Mouse (Mus musculus): ENCODE data around the gene Cnbd2. TPM values are rescaled to one million over a fixed set of nuclear protein-coding genes. Genes with fewer than 3 reads are reported as not detected.
A peak's percentile ranks its signal among the peaks of the same experiment; 100 is the strongest.
"Not testable (repeated sequence)": the region's sequence is repeated elsewhere in the genome, so short reads cannot be mapped to it uniquely, and the experiment has no call there.

Cnbd2 gene
- polyA plus RNA-seq, 1 experiment, result 5.9 TPM

DNA sequence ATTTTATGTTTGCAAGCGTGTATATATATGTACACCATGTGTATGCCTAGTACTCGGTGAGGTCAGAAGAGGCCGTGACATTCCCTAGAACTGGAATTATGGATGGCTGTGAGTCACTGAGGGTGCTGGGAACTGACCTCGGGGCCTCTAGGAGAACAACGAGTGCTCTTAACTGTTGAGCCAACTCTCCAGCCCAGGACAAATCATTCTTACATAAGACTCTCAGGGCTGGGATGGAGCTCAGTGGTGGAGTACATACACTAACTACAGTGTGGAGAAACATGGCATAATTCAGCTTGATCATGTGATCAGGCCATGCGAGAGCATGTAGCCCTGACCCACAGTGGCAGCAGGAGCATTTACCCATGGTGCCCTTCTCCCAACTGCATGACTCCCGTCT is 85.9 kb downstream of the Cnbd2 start:
- Histone ChIP-seq H3K4me3 (ENCODE audit: insufficient read depth, low read length) (no peak overlapping the region), H3K4me1 (ENCODE audit: control insufficient read depth, insufficient read depth, low read length) (peaks cover 7% of the 10 kb centered on the region; the same call in 1 of the 2 replicates), H3K27ac (ENCODE audit: insufficient read depth, low read depth, low read length) (no peak overlapping the region)
- no peak for TF ChIP-seq CTCF (IDR thresholded peaks at IDR 0.05; ENCODE audit: low read depth, low read length)
- no peak for TF ChIP-seq POLR2A (IDR thresholded peaks at IDR 0.05; ENCODE audit: borderline replicate concordance, low read depth, low read length)

DNA sequence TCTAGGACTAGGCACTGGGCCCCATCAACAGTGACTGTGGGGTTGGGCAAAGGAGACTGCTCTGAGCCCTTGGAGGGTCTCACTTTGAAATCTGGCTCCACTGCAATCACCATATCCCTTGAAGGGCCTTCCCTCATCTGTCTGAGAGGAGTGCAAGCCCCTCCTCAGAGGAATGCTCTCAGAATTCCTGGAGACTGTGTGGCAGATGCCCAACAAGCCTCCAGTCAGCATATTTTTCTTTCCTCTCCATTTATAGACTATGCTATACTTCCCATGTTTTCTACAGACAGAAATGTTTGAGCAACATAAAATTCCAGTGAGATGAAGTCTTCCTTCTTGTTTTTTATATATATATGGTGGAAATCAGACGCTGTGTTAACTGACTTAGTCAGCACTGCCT is 87.4 kb downstream of the Cnbd2 start:
- TF ChIP-seq CTCF (IDR thresholded peaks at IDR 0.05; ENCODE audit: low read depth, low read length) (no peak), POLR2A (IDR thresholded peaks at IDR 0.05; ENCODE audit: borderline replicate concordance, low read depth, low read length) (no peak)
- Histone ChIP-seq H3K27ac (ENCODE audit: insufficient read depth, low read depth, low read length) (no peak overlapping the region), H3K4me1 (ENCODE audit: control insufficient read depth, insufficient read depth, low read length) (0 out of 2 replicates have a peak, but pooled peaks cover 3% of the 10 kb centered on the region), H3K4me3 (ENCODE audit: insufficient read depth, low read length) (no peak overlapping the region)

DNA sequence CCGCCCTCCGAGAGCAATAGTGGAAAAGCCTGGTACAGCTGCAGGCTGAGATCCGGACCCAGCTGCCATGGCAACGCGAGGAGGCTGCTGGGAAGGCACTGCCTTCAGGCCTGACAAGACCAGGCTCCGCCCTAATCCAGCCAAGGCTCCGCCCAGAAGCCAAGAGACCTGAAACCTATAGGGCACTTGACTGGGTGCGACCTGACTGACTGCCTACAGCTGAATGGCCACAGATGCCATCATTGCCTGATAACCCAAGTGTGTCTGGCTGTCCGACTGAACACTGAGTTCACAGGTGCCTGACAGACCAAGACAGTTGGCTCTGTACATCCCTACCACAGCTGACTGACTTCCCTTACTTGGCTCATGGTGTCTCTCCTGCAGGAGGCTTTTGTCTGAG is 89.2 kb downstream of the Cnbd2 start:
- TF ChIP-seq CTCF (IDR thresholded peaks at IDR 0.05; ENCODE audit: low read depth, low read length) (no peak), POLR2A (IDR thresholded peaks at IDR 0.05; ENCODE audit: borderline replicate concordance, low read depth, low read length) (no peak)
- Histone ChIP-seq H3K4me1 (ENCODE audit: control insufficient read depth, insufficient read depth, low read length) (no peaks in the 10 kb centered on the region), H3K27ac (ENCODE audit: insufficient read depth, low read depth, low read length) (no peak overlapping the region), H3K4me3 (ENCODE audit: insufficient read depth, low read length) (no peak overlapping the region)

DNA sequence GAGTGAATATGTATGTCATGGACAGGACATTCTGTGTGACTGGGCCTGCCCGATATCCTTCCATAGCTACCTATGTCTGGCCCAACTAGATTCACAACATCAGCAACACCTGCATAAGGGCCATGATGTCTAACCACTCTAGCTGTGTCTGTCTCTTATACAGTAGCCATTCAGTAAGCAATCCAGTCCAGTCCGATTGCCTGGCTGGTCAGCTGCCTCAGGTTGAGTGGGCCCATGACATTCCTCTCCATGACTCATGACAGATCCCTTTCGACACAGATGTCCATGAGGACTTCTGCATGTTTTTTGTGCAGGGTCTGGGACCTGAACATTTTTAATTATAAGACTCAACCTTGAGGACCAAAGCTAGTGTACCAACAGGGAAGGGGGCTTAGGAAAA is 89.9 kb downstream of the Cnbd2 start:
- no peak for TF ChIP-seq POLR2A (IDR thresholded peaks at IDR 0.05; ENCODE audit: borderline replicate concordance, low read depth, low read length)
- no peak for TF ChIP-seq CTCF (IDR thresholded peaks at IDR 0.05; ENCODE audit: low read depth, low read length)
- no peak overlapping the region for H3K27ac ChIP-seq (ENCODE audit: insufficient read depth, low read depth, low read length)
- no peak overlapping the region for H3K4me3 ChIP-seq (ENCODE audit: insufficient read depth, low read length)
- H3K4me1 ChIP-seq (ENCODE audit: control insufficient read depth, insufficient read depth, low read length), result no peaks in the 10 kb centered on the region

DNA sequence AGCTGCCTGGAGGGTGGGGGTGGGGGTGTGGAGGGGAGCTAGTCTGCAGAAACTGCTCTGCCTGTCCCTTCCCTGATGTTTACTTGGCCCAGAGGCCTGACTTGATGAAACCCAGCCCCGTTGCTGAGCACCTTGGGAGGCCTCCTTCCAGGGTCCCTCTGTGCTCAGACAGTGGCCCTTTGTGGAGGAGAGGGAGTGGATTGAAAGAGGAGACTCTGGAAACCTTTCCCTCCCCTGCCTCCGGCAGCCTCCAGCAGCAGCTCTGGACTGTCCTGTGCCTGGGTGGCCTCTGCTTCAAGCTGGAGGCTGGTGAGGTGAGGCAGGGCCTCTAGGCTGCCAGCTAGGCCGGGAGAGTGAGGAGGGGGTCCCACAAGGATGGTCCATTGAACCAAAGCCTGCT is 94.9 kb downstream of the Cnbd2 start:
- H3K4me3 ChIP-seq (ENCODE audit: insufficient read depth, low read length), result no peak overlapping the region
- H3K27ac ChIP-seq (ENCODE audit: insufficient read depth, low read depth, low read length), result no peak overlapping the region
- TF ChIP-seq POLR2A (IDR thresholded peaks at IDR 0.05; ENCODE audit: borderline replicate concordance, low read depth, low read length) (no peak), CTCF (IDR thresholded peaks at IDR 0.05; ENCODE audit: low read depth, low read length) (no peak)
- peaks cover 6% of the 10 kb centered on the region; the same call in 1 of the 2 replicates for H3K4me1 ChIP-seq (ENCODE audit: control insufficient read depth, insufficient read depth, low read length)

DNA sequence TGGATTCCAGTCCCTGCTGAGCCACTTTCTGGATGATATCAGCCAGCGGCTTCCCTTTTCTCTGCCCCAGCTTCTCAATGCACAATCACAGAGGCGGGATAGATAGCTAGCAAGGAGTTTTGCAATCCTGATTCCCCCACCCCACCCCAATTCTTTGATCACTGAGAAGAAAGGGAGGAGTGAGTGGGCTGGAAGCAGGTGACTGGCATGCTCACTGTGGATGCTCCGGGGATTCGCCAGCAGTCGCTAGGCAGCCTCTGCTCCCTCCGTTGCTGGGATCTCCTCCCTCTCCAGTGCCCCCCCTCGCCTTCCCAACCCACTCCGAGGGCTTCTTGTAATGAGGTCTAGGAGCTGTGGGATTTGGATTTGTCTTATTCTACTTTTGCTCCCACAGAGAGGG is 96.1 kb downstream of the Cnbd2 start:
- no peak overlapping the region for H3K4me3 ChIP-seq (ENCODE audit: insufficient read depth, low read length)
- no peak for TF ChIP-seq CTCF (IDR thresholded peaks at IDR 0.05; ENCODE audit: low read depth, low read length)
- no peak for TF ChIP-seq POLR2A (IDR thresholded peaks at IDR 0.05; ENCODE audit: borderline replicate concordance, low read depth, low read length)
- no peak overlapping the region for H3K27ac ChIP-seq (ENCODE audit: insufficient read depth, low read depth, low read length)
- peaks cover 6% of the 10 kb centered on the region; the same call in 1 of the 2 replicates for H3K4me1 ChIP-seq (ENCODE audit: control insufficient read depth, insufficient read depth, low read length)

DNA sequence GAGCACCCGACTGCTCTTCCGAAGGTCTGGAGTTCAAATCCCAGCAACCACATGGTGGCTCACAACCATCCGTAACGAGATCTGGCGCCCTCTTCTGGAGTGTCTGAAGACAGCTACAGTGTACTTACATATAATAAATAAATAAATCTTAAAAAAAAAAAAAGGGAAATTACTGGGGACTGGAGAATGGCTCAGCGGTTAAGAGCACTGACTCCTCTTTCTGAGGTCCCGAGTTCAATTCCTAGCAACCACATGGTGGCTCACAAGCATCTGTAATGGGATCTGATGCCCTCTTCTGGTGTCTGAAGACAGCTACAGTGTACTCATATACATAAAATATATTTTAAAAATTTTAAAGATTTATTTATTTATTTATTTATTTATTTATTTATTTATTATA is 99.2 kb downstream of the Cnbd2 start:
- peaks cover 25% of the 10 kb centered on the region for H3K4me1 ChIP-seq (ENCODE audit: control insufficient read depth, insufficient read depth, low read length)
- not testable (repeated sequence) for H3K4me3 ChIP-seq (ENCODE audit: insufficient read depth, low read length); H3K27ac ChIP-seq (ENCODE audit: insufficient read depth, low read depth, low read length)

DNA sequence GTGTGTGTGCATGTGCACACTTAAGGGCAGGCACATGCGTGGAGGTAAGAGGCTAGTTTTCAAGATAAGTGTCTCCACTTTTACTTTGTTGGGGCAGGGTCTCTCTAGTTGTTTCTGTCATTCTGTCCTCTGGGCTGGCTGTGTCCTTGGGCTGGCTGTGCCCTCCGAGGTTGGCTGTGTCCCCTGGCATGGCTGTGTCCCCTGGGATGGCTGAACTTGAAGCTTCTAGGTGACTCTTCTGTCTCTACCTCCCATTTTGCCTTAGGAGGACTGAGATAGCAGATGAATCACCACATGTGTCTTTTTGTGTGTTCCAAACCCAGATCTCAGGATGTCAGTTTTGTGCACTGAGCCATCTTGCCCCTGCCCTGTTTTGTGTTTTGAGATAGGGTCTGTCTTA is 102.9 kb downstream of the Cnbd2 start:
- Histone ChIP-seq H3K4me1 (ENCODE audit: control insufficient read depth, insufficient read depth, low read length) (peaks cover 46% of the 10 kb centered on the region), H3K4me3 (ENCODE audit: insufficient read depth, low read length) (no peak overlapping the region), H3K27ac (ENCODE audit: insufficient read depth, low read depth, low read length) (no peak overlapping the region)
- TF ChIP-seq CTCF (IDR thresholded peaks at IDR 0.05; ENCODE audit: low read depth, low read length) (no peak), POLR2A (IDR thresholded peaks at IDR 0.05; ENCODE audit: borderline replicate concordance, low read depth, low read length) (no peak)

DNA sequence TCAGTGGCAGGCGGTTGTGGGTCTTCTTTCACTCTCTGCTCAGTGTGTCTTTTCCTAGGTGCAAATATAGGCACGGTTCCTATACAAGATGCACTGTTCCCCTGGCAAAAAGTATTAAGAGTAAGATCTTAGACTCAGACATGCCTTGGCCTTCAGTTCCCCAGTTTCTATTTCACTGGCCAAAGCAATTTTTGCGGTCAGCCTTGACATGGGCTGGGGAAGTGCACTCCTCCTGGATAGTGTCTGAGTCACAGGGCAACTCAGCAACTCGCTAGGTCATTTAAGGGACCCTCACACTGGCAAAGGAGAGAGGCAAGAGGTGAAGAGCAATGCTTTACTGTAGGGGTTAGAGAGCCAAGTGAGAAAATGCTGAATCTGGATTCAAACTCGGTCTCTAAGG is 103.6 kb downstream of the Cnbd2 start:
- Histone ChIP-seq H3K27ac (ENCODE audit: insufficient read depth, low read depth, low read length) (peak overlapping the region; percentile 62), H3K4me1 (ENCODE audit: control insufficient read depth, insufficient read depth, low read length) (peaks cover 46% of the 10 kb centered on the region), H3K4me3 (ENCODE audit: insufficient read depth, low read length) (no peak overlapping the region)
- TF ChIP-seq CTCF (IDR thresholded peaks at IDR 0.05; ENCODE audit: low read depth, low read length) (no peak), POLR2A (IDR thresholded peaks at IDR 0.05; ENCODE audit: borderline replicate concordance, low read depth, low read length) (no peak)

DNA sequence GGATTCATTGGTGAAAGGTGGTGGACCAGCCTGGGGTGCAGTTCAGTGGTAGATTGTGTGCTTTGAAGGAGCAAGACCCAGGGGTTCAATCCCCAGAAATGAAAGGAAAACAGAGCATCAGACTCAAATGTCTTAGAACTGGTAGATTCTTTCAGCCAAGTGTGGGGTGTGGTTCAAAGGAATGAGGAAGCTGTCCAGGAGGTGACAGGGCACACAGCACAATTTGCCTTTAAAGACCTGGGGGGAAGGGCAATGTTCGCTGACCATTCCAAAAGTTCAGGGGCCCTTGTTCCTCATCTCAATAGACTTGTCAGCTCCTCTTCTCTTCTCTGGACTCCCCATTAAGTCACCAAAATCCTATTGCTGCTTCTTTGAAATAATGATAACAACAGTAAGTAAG is 105.1 kb downstream of the Cnbd2 start:
- peak overlapping the region; percentile 73 for H3K27ac ChIP-seq (ENCODE audit: insufficient read depth, low read depth, low read length)
- TF ChIP-seq POLR2A (IDR thresholded peaks at IDR 0.05; ENCODE audit: borderline replicate concordance, low read depth, low read length) (no peak), CTCF (IDR thresholded peaks at IDR 0.05; ENCODE audit: low read depth, low read length) (no peak)
- peaks cover 46% of the 10 kb centered on the region for H3K4me1 ChIP-seq (ENCODE audit: control insufficient read depth, insufficient read depth, low read length)
- no peak overlapping the region for H3K4me3 ChIP-seq (ENCODE audit: insufficient read depth, low read length)

DNA sequence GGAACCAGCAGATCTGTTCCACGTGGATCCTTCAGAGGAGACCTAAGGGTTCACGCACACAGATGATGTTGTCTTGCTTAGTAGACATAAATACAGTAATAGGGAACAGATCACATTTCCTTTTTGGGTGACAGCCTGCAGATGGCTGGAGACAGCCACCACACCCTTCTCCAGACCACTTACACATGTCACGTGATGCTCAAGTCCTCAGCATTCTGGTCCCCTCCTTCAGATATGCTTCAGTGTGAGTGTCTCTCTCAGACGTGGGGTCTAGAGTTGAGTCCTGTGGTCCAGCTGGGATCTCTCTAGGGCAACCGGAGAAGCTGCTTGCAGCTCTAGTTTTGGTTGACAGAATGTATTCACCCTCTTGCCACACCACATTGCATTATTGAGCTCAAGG is 106.4 kb downstream of the Cnbd2 start:
- TF ChIP-seq POLR2A (IDR thresholded peaks at IDR 0.05; ENCODE audit: borderline replicate concordance, low read depth, low read length) (no peak), CTCF (IDR thresholded peaks at IDR 0.05; ENCODE audit: low read depth, low read length) (no peak)
- Histone ChIP-seq H3K27ac (ENCODE audit: insufficient read depth, low read depth, low read length) (peak overlapping the region; percentile 73; the same call in 1 of the 2 replicates), H3K4me3 (ENCODE audit: insufficient read depth, low read length) (no peak overlapping the region), H3K4me1 (ENCODE audit: control insufficient read depth, insufficient read depth, low read length) (peaks cover 46% of the 10 kb centered on the region)

Measured in bone marrow macrophage, adult 2 months (primary cell).